Mouse (Mus musculus): Measurements from ENCODE around the gene Csmd2. TPM values are rescaled to one million over a fixed set of nuclear protein-coding genes. Genes with fewer than 3 reads are reported as not detected.

Csmd2 gene
- not detected for total RNA-seq (2023)

DNA sequence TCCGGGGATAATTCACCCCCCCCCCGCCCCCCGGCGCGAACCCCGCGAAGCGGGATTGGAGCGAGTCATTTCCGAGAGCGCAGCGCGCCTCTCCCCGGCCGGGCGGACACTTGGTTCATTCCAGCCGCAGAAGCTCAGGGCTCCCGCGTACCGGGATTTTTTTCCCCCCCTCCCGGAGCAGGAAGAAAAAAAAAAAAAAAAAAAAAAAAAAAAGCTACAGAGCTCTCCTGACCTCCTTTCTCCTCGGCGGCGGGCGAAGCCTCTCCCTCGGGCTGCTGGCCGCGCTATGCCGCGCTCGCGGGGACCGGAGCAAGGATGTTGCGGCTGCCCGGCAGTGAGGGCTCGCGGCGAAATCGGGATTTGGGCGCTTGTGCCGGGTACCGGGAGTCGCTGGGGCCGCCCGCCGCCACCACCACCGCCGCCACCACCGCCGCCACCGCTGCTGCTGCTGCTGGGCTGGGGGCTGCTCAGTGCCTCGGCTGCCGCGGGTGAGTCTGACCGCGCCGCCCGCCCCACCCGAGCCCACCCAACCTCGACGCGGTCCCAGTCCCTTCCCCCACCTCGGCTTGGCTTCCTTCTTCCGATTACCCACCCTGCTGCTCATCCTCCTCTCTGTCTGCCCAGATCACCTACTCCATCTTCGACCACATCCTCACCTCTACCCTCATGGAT, at the start of gene Csmd2:
TSS of gene Csmd2 (plus strand) at position 74 of the 672 bp plus-strand sequence.

DNA sequence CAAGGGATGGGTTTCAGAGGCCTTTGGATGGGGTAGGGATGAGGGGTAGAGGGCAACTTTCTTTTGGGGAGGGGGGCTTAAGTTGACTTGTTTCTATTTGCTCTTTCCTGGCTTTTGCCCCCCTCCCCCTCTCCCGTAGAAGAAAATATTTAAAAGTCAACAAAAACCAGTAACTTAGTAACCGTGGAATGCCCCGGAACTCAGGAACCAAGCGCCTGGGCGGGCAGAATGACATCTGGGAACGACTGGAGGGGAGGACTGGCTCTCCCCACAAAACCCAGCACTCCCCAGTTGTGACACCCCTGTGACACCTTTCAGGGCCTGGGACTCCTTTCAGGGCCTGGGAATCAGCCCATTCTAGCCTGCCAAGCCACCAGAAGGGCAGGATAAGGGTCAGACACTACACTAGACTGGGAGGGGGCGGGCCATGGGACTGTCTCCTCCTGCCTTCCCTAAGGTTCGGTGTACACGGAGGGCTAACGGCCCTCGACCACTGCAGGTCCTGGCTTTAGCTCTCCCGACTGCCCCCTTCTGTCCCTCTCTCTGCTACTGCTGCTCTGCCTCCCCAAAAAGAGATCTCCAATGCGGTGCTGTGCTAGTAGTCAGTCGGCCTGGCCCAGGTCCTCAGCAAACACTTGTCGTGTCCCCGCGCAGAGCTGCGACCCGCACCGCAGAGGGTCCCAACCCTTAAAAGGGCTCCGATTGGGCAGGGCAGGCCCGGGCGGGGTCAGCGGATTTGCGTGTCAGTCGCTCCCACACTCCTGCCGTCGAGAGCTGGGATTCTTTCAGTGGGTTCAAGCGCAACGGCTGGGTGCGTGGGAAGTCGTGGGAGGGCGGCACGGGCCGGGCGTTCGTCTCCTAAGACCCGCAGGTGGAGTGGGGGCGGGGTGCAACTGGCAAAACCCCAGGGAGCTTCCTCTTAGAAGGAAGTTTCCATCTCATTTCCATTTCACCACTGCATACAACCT, 16.5 kb upstream of the Csmd2 start, which contains the start of gene CK137956:
TSS of gene CK137956 (minus strand) at position 51 of the 968 bp plus-strand sequence.

DNA sequence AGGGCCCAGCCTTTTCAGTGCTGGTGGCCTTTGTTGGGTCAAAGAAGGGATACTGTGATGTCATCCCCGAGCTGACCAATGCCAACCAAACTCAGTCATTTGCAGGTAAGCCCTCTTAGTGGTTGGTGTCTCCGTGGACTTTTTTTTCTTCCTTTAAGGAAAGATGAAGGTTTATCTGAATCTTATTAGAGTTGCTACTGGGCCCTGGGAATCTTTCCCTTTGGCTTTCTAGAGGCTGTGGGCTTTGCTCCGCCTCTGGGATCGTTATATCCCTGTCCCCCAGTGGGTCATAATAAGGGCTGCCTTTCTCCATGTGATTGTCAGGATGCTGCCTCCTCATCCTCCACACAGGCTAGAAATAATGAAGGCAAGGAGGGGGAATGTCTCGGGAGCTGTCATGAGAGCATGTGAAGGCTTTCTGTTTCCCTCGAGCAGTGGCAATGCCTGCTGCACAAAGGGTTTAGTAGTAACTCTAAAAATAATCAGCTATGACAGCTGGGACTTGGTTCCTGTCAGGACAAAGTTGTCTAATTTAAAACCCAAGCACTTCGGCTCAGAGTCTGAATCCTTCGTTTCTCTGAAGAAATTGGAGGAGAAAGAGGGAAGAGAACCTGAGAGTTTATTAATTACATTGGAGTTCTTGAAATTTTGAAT, 273.4 kb downstream of the Csmd2 start, which contains the start of gene Hmgb4:
TSS of gene Hmgb4 (minus strand) at position 51 of the 654 bp plus-strand sequence.

DNA sequence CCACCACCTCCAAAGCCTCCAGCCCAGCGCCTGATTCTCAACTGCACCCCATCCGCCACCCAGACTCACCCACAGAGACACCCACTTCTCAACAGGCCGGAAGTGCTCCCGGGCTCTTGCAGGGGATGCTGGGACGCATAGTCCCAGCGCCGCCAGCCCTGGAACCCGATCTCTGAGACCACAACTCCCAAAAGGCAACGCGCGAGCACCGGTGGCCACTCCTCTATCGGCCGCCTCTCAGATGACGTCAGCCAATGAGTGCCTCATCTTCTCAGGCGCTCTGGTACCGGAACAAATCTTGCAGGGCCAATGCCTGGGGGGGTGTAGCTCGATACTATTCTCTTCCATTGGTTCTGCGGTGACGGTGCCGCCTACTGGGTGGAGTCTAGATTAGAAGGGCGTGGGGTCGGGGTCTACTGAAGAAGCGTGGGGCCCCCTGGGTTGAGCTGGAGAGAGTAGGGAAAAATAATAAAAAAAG, 622.3 kb downstream of the Csmd2 start, which contains the start of gene Zscan20:
TSS of gene Zscan20 (minus strand) at position 174 of the 478 bp plus-strand sequence.

Other genes starting within 250 kb of the Csmd2 start
- gene CK137956, start 16.9 kb upstream of the Csmd2 start, total RNA-seq (2023) = not detected